Mouse (Mus musculus) intestine, embryonic 14.5 days (tissue): ENCODE data around the gene Megf11. TPM values are rescaled to one million over a fixed set of nuclear protein-coding genes. Genes with fewer than 3 reads are reported as not detected.

Experiments
- ATAC-seq: fragments of 200-750 bp; cut with Nextera tagmentation; replicated peaks from 2 replicates; pipeline ENCODE4 v1.8.0; 2017; ENCODE audit warnings: low read depth, moderate number of reproducible peaks, moderate TSS enrichment, moderate library complexity; ENCODE audit not compliant: low FRiP score, low TSS enrichment
- DNase-seq: peaks from one replicate; pipeline ENCODE4 v3.0.0-alpha.2; 2018; ENCODE audit warnings: low spot score
- H3K27ac ChIP-seq: fragments of 300-500 bp; sonication (generic); 2 replicates; pipeline ENCODE4 v1.5.1; 2014; ENCODE audit warnings: low read depth, mild to moderate bottlenecking, control low read depth
- H3K27me3 ChIP-seq: fragments of 300-500 bp; sonication (generic); replicated peaks from 2 replicates; pipeline ENCODE4 v1.6.1; 2014; ENCODE audit warnings: low read length, control low read depth; ENCODE audit not compliant: control insufficient read depth, insufficient read depth
- H3K36me3 ChIP-seq: fragments of 300-500 bp; sonication (generic); 2 replicates; pipeline ENCODE4 v1.6.1; 2014; ENCODE audit warnings: low read length, control low read depth; ENCODE audit not compliant: control insufficient read depth, insufficient read depth
- H3K4me1 ChIP-seq: fragments of 300-500 bp; sonication (generic); replicated peaks from 2 replicates; pipeline ENCODE4 v1.6.1; 2014; ENCODE audit warnings: low read length, control low read depth, mixed read lengths; ENCODE audit not compliant: control insufficient read depth, insufficient read depth
- H3K4me2 ChIP-seq: fragments of 300-500 bp; sonication (generic); 2 replicates; pipeline ENCODE4 v1.6.1; 2014; ENCODE audit warnings: low read length
- H3K4me3 ChIP-seq: fragments of 300-500 bp; sonication (generic); 2 replicates; pipeline ENCODE4 v1.5.1; 2014; ENCODE audit warnings: low read depth, low read length, control low read depth, mixed read lengths
- H3K9ac ChIP-seq: fragments of 300-500 bp; sonication (generic); 2 replicates; pipeline ENCODE4 v1.6.1; 2014; ENCODE audit warnings: mild to moderate bottlenecking, low read length
- H3K9me3 ChIP-seq: fragments of 300-500 bp; sonication (generic); 2 replicates; pipeline ENCODE4 v1.6.1; 2016; ENCODE audit warnings: low read length, control low read depth; ENCODE audit not compliant: control insufficient read depth
- WGBS: fragments of 180-500 bp; shearing (Covaris S2); extraction: QIAGEN DNeasy Blood & Tissue Kit; methylation state at CpG from one replicate; pipeline ENCODE4 v1.1.7; 2014; 5-methylcytosine and 5-hydroxymethylcytosine counted together
- polyA plus RNA-seq: library from polyadenylated mRNA; unstranded; fragments of >200 nt; fragmentation: Nextera tagmentation; extraction: Ambion mirVana; gene quantifications from 2 replicates; pipeline ENCODE4 v1.2.1, GENCODE M21; 2014

The Megf11 gene
- polyA plus RNA-seq, 1 experiment from 2014 or later: 1.1 TPM

- ATAC-seq: no peak
- no peak overlapping the region for H3K9ac ChIP-seq
- no peaks in the 10 kb centered on the region for H3K27me3 ChIP-seq
- WGBS: 0% methylated on average over 1 of the region's 1 CpGs
- H3K4me3 ChIP-seq: no peak overlapping the region
- H3K4me2 ChIP-seq: no peak overlapping the region
- H3K27ac ChIP-seq: no peak overlapping the region
- H3K36me3 ChIP-seq: no peaks in the 10 kb centered on the region
- no peaks in the 10 kb centered on the region for H3K4me1 ChIP-seq
- DNase-seq: no peak
- no peaks in the 10 kb centered on the region for H3K9me3 ChIP-seq
Observed at GRCm38 (mm10) chr9:64347377-64347776, 38.0 kb upstream of the Megf11 start.

GRCm38 (mm10) chr9:64349490-64349889, 35.9 kb upstream of the Megf11 start:
- no peak overlapping the region for H3K27ac ChIP-seq
- no peak overlapping the region for H3K9ac ChIP-seq
- H3K4me3 ChIP-seq: no peak overlapping the region
- 39% methylated on average over 5 of the region's 5 CpGs for WGBS
- no peaks in the 10 kb centered on the region for H3K27me3 ChIP-seq
- DNase-seq: no peak
- no peak overlapping the region for H3K4me2 ChIP-seq
- H3K36me3 ChIP-seq: no peaks in the 10 kb centered on the region
- no peak for ATAC-seq
- no peaks in the 10 kb centered on the region for H3K4me1 ChIP-seq
- no peaks in the 10 kb centered on the region for H3K9me3 ChIP-seq

- no peak for DNase-seq
- H3K4me3 ChIP-seq: no peak overlapping the region
- WGBS: 43% methylated on average over 3 of the region's 3 CpGs
- H3K36me3 ChIP-seq: no peaks in the 10 kb centered on the region
- no peak overlapping the region for H3K9ac ChIP-seq
- no peaks in the 10 kb centered on the region for H3K27me3 ChIP-seq
- no peak overlapping the region for H3K4me2 ChIP-seq
- no peaks in the 10 kb centered on the region for H3K9me3 ChIP-seq
- no peak overlapping the region for H3K27ac ChIP-seq
- no peak for ATAC-seq
- H3K4me1 ChIP-seq: no peaks in the 10 kb centered on the region
Observed at GRCm38 (mm10) chr9:64351191-64351590, 34.2 kb upstream of the Megf11 start.

GRCm38 (mm10) chr9:64355627-64356026, 29.8 kb upstream of the Megf11 start:
- no peaks in the 10 kb centered on the region for H3K9me3 ChIP-seq
- H3K4me1 ChIP-seq: no peaks in the 10 kb centered on the region
- no peak overlapping the region for H3K9ac ChIP-seq
- no peak overlapping the region for H3K4me2 ChIP-seq
- WGBS: 86% methylated on average over 7 of the region's 7 CpGs
- ATAC-seq (no peak), DNase-seq (no peak)
- no peaks in the 10 kb centered on the region for H3K36me3 ChIP-seq
- no peak overlapping the region for H3K27ac ChIP-seq
- no peaks in the 10 kb centered on the region for H3K27me3 ChIP-seq
- H3K4me3 ChIP-seq: no peak overlapping the region

- DNase-seq (no peak), ATAC-seq (no peak)
- WGBS: 86% methylated on average over 9 of the region's 9 CpGs
- no peak overlapping the region for H3K4me3 ChIP-seq
- H3K27ac ChIP-seq: no peak overlapping the region
- H3K27me3 ChIP-seq: no peaks in the 10 kb centered on the region
- no peaks in the 10 kb centered on the region for H3K4me1 ChIP-seq
- no peak overlapping the region for H3K9ac ChIP-seq
- no peaks in the 10 kb centered on the region for H3K9me3 ChIP-seq
- H3K4me2 ChIP-seq: no peak overlapping the region
- no peaks in the 10 kb centered on the region for H3K36me3 ChIP-seq
Observed at GRCm38 (mm10) chr9:64361231-64361950, 24.0 kb upstream of the Megf11 start.

- ATAC-seq: no peak
- no peaks in the 10 kb centered on the region for H3K27me3 ChIP-seq
- WGBS: 56% methylated on average over 7 of the region's 7 CpGs
- no peak for DNase-seq
- no peak overlapping the region for H3K9ac ChIP-seq
- no peak overlapping the region for H3K4me3 ChIP-seq
- no peaks in the 10 kb centered on the region for H3K4me1 ChIP-seq
- H3K36me3 ChIP-seq: no peaks in the 10 kb centered on the region
- no peak overlapping the region for H3K27ac ChIP-seq
- no peaks in the 10 kb centered on the region for H3K9me3 ChIP-seq
- H3K4me2 ChIP-seq: no peak overlapping the region
Observed at GRCm38 (mm10) chr9:64369871-64370270, 15.6 kb upstream of the Megf11 start.

GRCm38 (mm10) chr9:64371305-64371819, 14.1 kb upstream of the Megf11 start:
- Histone ChIP-seq H3K4me2 (no peak overlapping the region), H3K9me3 (no peaks in the 10 kb centered on the region), H3K27ac (no peak overlapping the region), H3K27me3 (no peaks in the 10 kb centered on the region), H3K9ac (no peak overlapping the region), H3K36me3 (no peaks in the 10 kb centered on the region), H3K4me3 (no peak overlapping the region), H3K4me1 (no peaks in the 10 kb centered on the region)
- WGBS: 40% methylated on average over 11 of the region's 11 CpGs
- DNase-seq: no peak
- no peak for ATAC-seq

GRCm38 (mm10) chr9:64376380-64376779, 9.0 kb upstream of the Megf11 start:
- 77% methylated on average over 2 of the region's 2 CpGs for WGBS

More at GRCm38 (mm10) chr9:64376380-64376779, 9.0 kb upstream of the Megf11 start:
- H3K9me3 ChIP-seq: no peaks in the 10 kb centered on the region
- no peak overlapping the region for H3K4me3 ChIP-seq
- no peak for DNase-seq
- no peak for ATAC-seq
- no peaks in the 10 kb centered on the region for H3K27me3 ChIP-seq
- H3K4me1 ChIP-seq: no peaks in the 10 kb centered on the region
- no peak overlapping the region for H3K27ac ChIP-seq
- H3K36me3 ChIP-seq: no peaks in the 10 kb centered on the region
- H3K4me2 ChIP-seq: no peak overlapping the region
- no peak overlapping the region for H3K9ac ChIP-seq
